Mouse (Mus musculus): ENCODE measurements at regions not wholly inside any gene's neighbourhood (a gene's known extent, or its start where the extent isn't known, plus 50 kb on each side); places are given as distances from the start of the nearest gene placed in this dataset.
A peak's percentile ranks its signal among the peaks of the same experiment; 100 is the strongest.

GRCm38 (mm10) chr7:136020577-136020976, 304.4 kb upstream of the Mki67 start:
- no peaks in the 10 kb centered on the region for H3K27me3 ChIP-seq (ENCODE audit: control insufficient read depth, insufficient read depth, low read length)
- H3K4me1 ChIP-seq (ENCODE audit: control insufficient read depth in 2 of 2, insufficient read depth in 2 of 2, low read length in 2 of 2) = peaks cover 18 to 20% of the 10 kb centered on the region in 2 experiments
- no peak overlapping the region for H3K4me3 ChIP-seq (ENCODE audit: control insufficient read depth in 1 of 2, insufficient read depth in 1 of 2, low read depth in 1 of 2, low read length in 2 of 2)
- 61% methylated on average over 7 of the region's 7 CpGs for WGBS
- H3K9ac ChIP-seq (ENCODE audit: low read length) = no peak overlapping the region
- no peak overlapping the region for H3K27ac ChIP-seq (replicated peaks in 1 of 2; ENCODE audit: control insufficient read depth in 1 of 2, insufficient read depth in 1 of 2, low read depth in 2 of 2, low read length in 2 of 2)
- no peak for ATAC-seq (ENCODE audit: insufficient number of reproducible peaks, insufficient read depth, low FRiP score, low read depth)
- H3K36me3 ChIP-seq (ENCODE audit: control insufficient read depth, insufficient read depth, low read length) = no peaks in the 10 kb centered on the region
- H3K4me2 ChIP-seq (ENCODE audit: low read length) = no peak overlapping the region
- no peaks in the 10 kb centered on the region for H3K9me3 ChIP-seq (ENCODE audit: control insufficient read depth, low read length)

- Histone ChIP-seq H3K4me3 (ENCODE audit: control insufficient read depth in 1 of 2, insufficient read depth in 1 of 2, low read depth in 1 of 2, low read length in 2 of 2) (no peak overlapping the region), H3K27me3 (ENCODE audit: control insufficient read depth, insufficient read depth, low read length) (no peaks in the 10 kb centered on the region), H3K4me1 (ENCODE audit: control insufficient read depth in 2 of 2, insufficient read depth in 2 of 2, low read length in 2 of 2) (peaks cover 13 to 16% of the 10 kb centered on the region in 2 experiments), H3K9me3 (ENCODE audit: control insufficient read depth, low read length) (no peaks in the 10 kb centered on the region), H3K4me2 (ENCODE audit: low read length) (no peak overlapping the region), H3K27ac (replicated peaks in 1 of 2; ENCODE audit: control insufficient read depth in 1 of 2, insufficient read depth in 1 of 2, low read depth in 2 of 2, low read length in 2 of 2) (no peak overlapping the region), H3K36me3 (ENCODE audit: control insufficient read depth, insufficient read depth, low read length) (no peaks in the 10 kb centered on the region), H3K9ac (ENCODE audit: low read length) (no peak overlapping the region)
- no peak for ATAC-seq (ENCODE audit: insufficient number of reproducible peaks, insufficient read depth, low FRiP score, low read depth)
- 57% methylated on average over 2 of the region's 2 CpGs for WGBS
These were observed 304.9 kb upstream of the Mki67 start for GRCm38 (mm10) chr7:136021071-136021470.

- 0 out of 2 replicates have a peak, but pooled peaks have one; percentile 10 for ATAC-seq (ENCODE audit: insufficient number of reproducible peaks, insufficient read depth, low FRiP score, low read depth)
- Histone ChIP-seq H3K9me3 (ENCODE audit: control insufficient read depth, low read length) (no peaks in the 10 kb centered on the region), H3K4me3 (ENCODE audit: control insufficient read depth in 1 of 2, insufficient read depth in 1 of 2, low read depth in 1 of 2, low read length in 2 of 2) (no peak overlapping the region), H3K27me3 (ENCODE audit: control insufficient read depth, insufficient read depth, low read length) (no peaks in the 10 kb centered on the region), H3K4me1 (ENCODE audit: control insufficient read depth in 2 of 2, insufficient read depth in 2 of 2, low read length in 2 of 2) (peaks cover 0 to 7% of the 10 kb centered on the region in 2 experiments; a peak in 1 of 4 replicates), H3K9ac (ENCODE audit: low read length) (no peak overlapping the region), H3K4me2 (ENCODE audit: low read length) (no peak overlapping the region), H3K27ac (replicated peaks in 1 of 2; ENCODE audit: control insufficient read depth in 1 of 2, insufficient read depth in 1 of 2, low read depth in 2 of 2, low read length in 2 of 2) (no peak overlapping the region), H3K36me3 (ENCODE audit: control insufficient read depth, insufficient read depth, low read length) (no peaks in the 10 kb centered on the region)
- WGBS = 56% methylated on average over 5 of the region's 5 CpGs
These were observed 306.8 kb upstream of the Mki67 start for GRCm38 (mm10) chr7:136022781-136023448.

GRCm38 (mm10) chr7:136026451-136026850, 310.3 kb upstream of the Mki67 start:
- H3K27ac ChIP-seq (replicated peaks in 1 of 2; ENCODE audit: control insufficient read depth in 1 of 2, insufficient read depth in 1 of 2, low read depth in 2 of 2, low read length in 2 of 2) = no peak overlapping the region
- H3K9me3 ChIP-seq (ENCODE audit: control insufficient read depth, low read length) = no peaks in the 10 kb centered on the region
- peaks cover 0 to 7% of the 10 kb centered on the region in 2 experiments; a peak in 1 of 4 replicates for H3K4me1 ChIP-seq (ENCODE audit: control insufficient read depth in 2 of 2, insufficient read depth in 2 of 2, low read length in 2 of 2)
- no peak overlapping the region for H3K4me3 ChIP-seq (ENCODE audit: control insufficient read depth in 1 of 2, insufficient read depth in 1 of 2, low read depth in 1 of 2, low read length in 2 of 2)
- no peak for ATAC-seq (ENCODE audit: insufficient number of reproducible peaks, insufficient read depth, low FRiP score, low read depth)
- H3K27me3 ChIP-seq (ENCODE audit: control insufficient read depth, insufficient read depth, low read length) = no peaks in the 10 kb centered on the region
- 45% methylated on average over 7 of the region's 7 CpGs for WGBS
- no peak overlapping the region for H3K4me2 ChIP-seq (ENCODE audit: low read length)
- no peak overlapping the region for H3K9ac ChIP-seq (ENCODE audit: low read length)
- no peaks in the 10 kb centered on the region for H3K36me3 ChIP-seq (ENCODE audit: control insufficient read depth, insufficient read depth, low read length)

- ATAC-seq (ENCODE audit: insufficient number of reproducible peaks, insufficient read depth, low FRiP score, low read depth) = peak; percentile 64
- 61% methylated on average over 6 of the region's 6 CpGs for WGBS
These were observed 315.9 kb upstream of the Mki67 start for GRCm38 (mm10) chr7:136032026-136032425.

GRCm38 (mm10) chr7:136033536-136033935, 317.4 kb upstream of the Mki67 start:
- peaks cover 2 to 10% of the 10 kb centered on the region in 2 experiments for H3K4me1 ChIP-seq (ENCODE audit: control insufficient read depth in 2 of 2, insufficient read depth in 2 of 2, low read length in 2 of 2)
- no peak overlapping the region for H3K4me3 ChIP-seq (ENCODE audit: control insufficient read depth in 1 of 2, insufficient read depth in 1 of 2, low read depth in 1 of 2, low read length in 2 of 2)
- H3K27ac ChIP-seq (replicated peaks in 1 of 2; ENCODE audit: control insufficient read depth in 1 of 2, insufficient read depth in 1 of 2, low read depth in 2 of 2, low read length in 2 of 2) = no peak overlapping the region
- no peak overlapping the region for H3K9ac ChIP-seq (ENCODE audit: low read length)
- WGBS = 79% methylated on average over 5 of the region's 5 CpGs
- no peaks in the 10 kb centered on the region for H3K9me3 ChIP-seq (ENCODE audit: control insufficient read depth, low read length)
- no peak overlapping the region for H3K4me2 ChIP-seq (ENCODE audit: low read length)
- ATAC-seq (ENCODE audit: insufficient number of reproducible peaks, insufficient read depth, low FRiP score, low read depth) = no peak
- no peaks in the 10 kb centered on the region for H3K36me3 ChIP-seq (ENCODE audit: control insufficient read depth, insufficient read depth, low read length)
- H3K27me3 ChIP-seq (ENCODE audit: control insufficient read depth, insufficient read depth, low read length) = no peaks in the 10 kb centered on the region

More at GRCm38 (mm10) chr7:136032026-136032425, 315.9 kb upstream of the Mki67 start:
- no peaks in the 10 kb centered on the region for H3K27me3 ChIP-seq (ENCODE audit: control insufficient read depth, insufficient read depth, low read length)
- H3K4me1 ChIP-seq (ENCODE audit: control insufficient read depth in 2 of 2, insufficient read depth in 2 of 2, low read length in 2 of 2) = peaks cover 2 to 10% of the 10 kb centered on the region in 2 experiments
- no peaks in the 10 kb centered on the region for H3K9me3 ChIP-seq (ENCODE audit: control insufficient read depth, low read length)
- no peak overlapping the region for H3K4me2 ChIP-seq (ENCODE audit: low read length)
- no peak overlapping the region for H3K4me3 ChIP-seq (ENCODE audit: control insufficient read depth in 1 of 2, insufficient read depth in 1 of 2, low read depth in 1 of 2, low read length in 2 of 2)
- no peak overlapping the region for H3K27ac ChIP-seq (replicated peaks in 1 of 2; ENCODE audit: control insufficient read depth in 1 of 2, insufficient read depth in 1 of 2, low read depth in 2 of 2, low read length in 2 of 2)
- no peak overlapping the region for H3K9ac ChIP-seq (ENCODE audit: low read length)
- no peaks in the 10 kb centered on the region for H3K36me3 ChIP-seq (ENCODE audit: control insufficient read depth, insufficient read depth, low read length)

- Histone ChIP-seq H3K9ac (ENCODE audit: low read length) (no peak overlapping the region), H3K4me3 (ENCODE audit: control insufficient read depth in 1 of 2, insufficient read depth in 1 of 2, low read depth in 1 of 2, low read length in 2 of 2) (no peak overlapping the region), H3K4me2 (ENCODE audit: low read length) (no peak overlapping the region), H3K27ac (replicated peaks in 1 of 2; ENCODE audit: control insufficient read depth in 1 of 2, insufficient read depth in 1 of 2, low read depth in 2 of 2, low read length in 2 of 2) (no peak overlapping the region), H3K4me1 (ENCODE audit: control insufficient read depth in 2 of 2, insufficient read depth in 2 of 2, low read length in 2 of 2) (peaks cover 6 to 17% of the 10 kb centered on the region in 2 experiments), H3K36me3 (ENCODE audit: control insufficient read depth, insufficient read depth, low read length) (no peaks in the 10 kb centered on the region), H3K27me3 (ENCODE audit: control insufficient read depth, insufficient read depth, low read length) (no peaks in the 10 kb centered on the region), H3K9me3 (ENCODE audit: control insufficient read depth, low read length) (no peaks in the 10 kb centered on the region)
- no peak for ATAC-seq (ENCODE audit: insufficient number of reproducible peaks, insufficient read depth, low FRiP score, low read depth)
- 55% methylated on average over 7 of the region's 7 CpGs for WGBS
These were observed 319.6 kb upstream of the Mki67 start for GRCm38 (mm10) chr7:136035735-136036134.

GRCm38 (mm10) chr7:136038072-136038471, 321.9 kb upstream of the Mki67 start:
- ATAC-seq (ENCODE audit: insufficient number of reproducible peaks, insufficient read depth, low FRiP score, low read depth) = no peak
- Histone ChIP-seq H3K4me1 (ENCODE audit: control insufficient read depth in 2 of 2, insufficient read depth in 2 of 2, low read length in 2 of 2) (peaks cover 4 to 7% of the 10 kb centered on the region in 2 experiments; a peak in 3 of 4 replicates), H3K9me3 (ENCODE audit: control insufficient read depth, low read length) (no peaks in the 10 kb centered on the region), H3K9ac (ENCODE audit: low read length) (no peak overlapping the region), H3K4me3 (ENCODE audit: control insufficient read depth in 1 of 2, insufficient read depth in 1 of 2, low read depth in 1 of 2, low read length in 2 of 2) (no peak overlapping the region), H3K4me2 (ENCODE audit: low read length) (no peak overlapping the region), H3K27ac (replicated peaks in 1 of 2; ENCODE audit: control insufficient read depth in 1 of 2, insufficient read depth in 1 of 2, low read depth in 2 of 2, low read length in 2 of 2) (no peak overlapping the region), H3K27me3 (ENCODE audit: control insufficient read depth, insufficient read depth, low read length) (no peaks in the 10 kb centered on the region), H3K36me3 (ENCODE audit: control insufficient read depth, insufficient read depth, low read length) (no peaks in the 10 kb centered on the region)
- 80% methylated on average over 5 of the region's 5 CpGs for WGBS

All from heart, embryonic 14.5 days (tissue).